Mouse (Mus musculus) stomach, postnatal 0 days (tissue): ENCODE measurements around the gene Daam1.

Experiments
- CTCF ChIP-seq: IDR thresholded peaks from 2 replicates; pipeline ENCODE4 v1.5.1; 2016; ENCODE audit warnings: antibody characterized with exemption, low read depth, mild to moderate bottlenecking, moderate library complexity
- EP300 ChIP-seq: optimal IDR thresholded peaks from 2 replicates; pipeline ENCODE3; 2016; ENCODE audit warnings: antibody characterized with exemption

GRCm38 (mm10) chr12:71813251-71813650 is 17.6 kb upstream of the Daam1 start:
- no peak for TF ChIP-seq EP300
- no peak for TF ChIP-seq CTCF
